Mouse (Mus musculus) NIH3T3 (cell line): ENCODE measurements around the gene Glt6d1.

ENCODE experiments used
- DNase-seq: peaks from one replicate; pipeline ENCODE4 v3.0.0-alpha.2; 2012; ENCODE audit warnings: low read depth

The Glt6d1 gene

GRCm38 (mm10) chr2:25797635-25798034 is 18.0 kb downstream of the Glt6d1 start:
- no peak for DNase-seq

- DNase-seq = no peak
Observed at GRCm38 (mm10) chr2:25789092-25789491, 26.6 kb downstream of the Glt6d1 start.

DNA sequence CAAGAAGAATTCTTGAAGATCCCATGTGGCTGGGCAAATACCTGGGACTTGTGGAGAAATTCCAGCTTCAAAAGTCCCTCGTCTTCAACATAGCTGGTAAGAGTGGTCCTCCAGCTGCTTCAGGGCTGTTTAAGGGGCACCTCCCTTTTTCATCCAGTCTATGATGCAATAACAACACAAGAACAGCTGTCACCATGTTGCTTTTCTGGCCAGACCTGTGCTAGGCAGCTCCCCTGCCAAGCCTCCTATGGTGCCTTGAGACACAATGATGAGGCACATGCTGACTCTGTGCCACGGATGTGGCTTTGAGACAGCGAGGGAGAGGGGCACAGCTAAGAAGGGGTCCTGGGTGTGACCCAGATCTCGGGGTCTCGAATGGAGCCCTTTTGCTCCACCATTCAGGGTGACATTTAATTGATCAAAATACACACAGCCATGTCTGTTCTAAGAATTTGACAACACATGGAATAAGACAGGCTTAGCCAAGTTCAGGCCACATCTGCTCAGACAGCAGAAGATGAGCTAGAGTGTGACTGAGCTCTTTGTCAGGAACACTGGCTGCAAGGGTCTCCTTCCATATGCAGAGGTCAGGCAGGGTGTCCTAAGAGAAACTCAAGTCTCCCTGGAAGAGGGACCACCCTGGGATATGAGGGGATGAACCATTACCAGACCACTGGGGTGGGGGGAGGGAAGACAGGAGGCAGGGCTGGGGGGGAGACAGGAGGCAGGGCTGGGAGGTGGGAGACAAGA is 29.9 kb downstream of the Glt6d1 start:
- DNase-seq = no peak

GRCm38 (mm10) chr2:25781957-25782356 is 33.7 kb downstream of the Glt6d1 start, which contains the start of gene Gm13539:
Gm13539 (plus strand) TSS chr2:25782257.
- DNase-seq = no peak

- no peak for DNase-seq
Observed at GRCm38 (mm10) chr2:25780921-25781320, 34.7 kb downstream of the Glt6d1 start.

GRCm38 (mm10) chr2:25779076-25779475 is 36.6 kb downstream of the Glt6d1 start:
- no peak for DNase-seq

DNA sequence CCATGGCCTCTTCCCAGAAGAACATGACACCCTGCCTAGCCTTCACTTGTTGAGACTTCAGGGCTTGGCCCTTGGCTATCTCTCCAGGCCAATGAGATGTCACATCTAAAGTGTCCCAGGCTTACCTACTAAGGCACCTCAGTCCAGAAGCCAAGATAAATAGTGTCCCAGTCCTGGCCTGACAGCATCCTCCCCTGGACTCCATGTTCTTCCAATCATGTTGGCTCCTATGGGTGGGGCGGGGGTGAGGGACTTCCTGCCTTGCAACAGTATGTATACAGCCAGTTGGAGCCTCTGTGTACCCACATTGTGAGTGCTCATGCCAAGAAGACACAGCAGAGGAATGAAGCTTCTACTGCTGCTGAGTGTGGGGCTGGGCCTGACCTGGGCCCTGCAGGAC is 38.9 kb downstream of the Glt6d1 start, which contains the start of gene Lcn11:
Gene Lcn11, plus strand, starts transcription at position 301 of the 400 bp plus-strand sequence.
- DNase-seq = no peak

- DNase-seq = no peak
Observed at GRCm38 (mm10) chr2:25775991-25776390, 39.7 kb downstream of the Glt6d1 start.

DNA sequence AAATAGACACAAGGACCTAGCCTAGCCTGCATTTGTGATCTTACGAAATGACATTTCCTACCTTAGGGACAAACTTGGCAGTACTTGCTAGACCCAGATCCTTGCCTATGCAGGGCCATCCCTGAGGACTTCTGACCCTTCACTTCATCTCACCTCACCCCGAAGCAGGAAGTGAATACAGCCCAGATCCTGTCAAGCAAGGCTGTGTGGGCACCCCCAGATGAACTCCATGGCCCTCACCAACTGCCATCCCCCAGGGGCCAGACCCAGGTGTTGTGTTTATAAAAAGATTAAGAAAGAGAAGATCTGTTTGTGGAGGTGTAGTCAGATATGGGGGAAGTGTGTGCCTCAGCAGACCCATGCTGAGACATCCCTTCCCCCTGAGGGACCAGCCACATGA is 41.0 kb downstream of the Glt6d1 start:
- no peak for DNase-seq

DNA sequence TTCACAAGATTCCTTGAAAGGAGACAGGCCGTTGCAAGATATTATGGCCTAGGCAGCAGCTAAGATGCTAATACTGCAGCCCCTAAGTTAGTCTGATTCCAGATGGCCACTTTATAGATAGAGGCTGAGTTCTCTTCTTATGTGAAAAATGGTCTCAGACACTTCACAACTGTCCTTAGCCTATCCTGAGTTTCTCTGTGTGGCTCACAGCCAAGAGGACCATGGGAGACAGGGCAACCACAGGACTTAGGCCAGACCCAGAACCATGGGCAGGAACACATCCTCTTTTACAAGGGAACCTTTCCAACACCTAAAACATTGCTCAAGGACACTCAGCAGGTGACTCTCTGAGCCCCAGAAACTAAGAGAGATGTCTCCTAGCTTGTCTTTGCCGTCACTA is 42.1 kb downstream of the Glt6d1 start:
- DNase-seq = no peak

GRCm38 (mm10) chr2:25767764-25768163 is 47.9 kb downstream of the Glt6d1 start:
- DNase-seq = no peak

- DNase-seq = no peak
Observed at GRCm38 (mm10) chr2:25765269-25765668, 50.4 kb downstream of the Glt6d1 start, which contains the start of gene Lcn3. Lcn3 (plus strand) TSS chr2:25765569.

- no peak for DNase-seq
Observed at GRCm38 (mm10) chr2:25758064-25758625, 57.5 kb downstream of the Glt6d1 start.

GRCm38 (mm10) chr2:25754201-25754600 is 61.4 kb downstream of the Glt6d1 start:
- no peak for DNase-seq
